Mouse (Mus musculus) adrenal gland, postnatal 0 days (tissue): ENCODE data around the gene Tax1bp1. TPM values are rescaled to one million over a fixed set of nuclear protein-coding genes. Genes with fewer than 3 reads are reported as not detected.

Source experiments
- polyA plus RNA-seq: library from polyadenylated mRNA; unstranded; fragments of >200 nt; fragmentation: Nextera tagmentation; extraction: Ambion mirVana; gene quantifications from 2 replicates; pipeline ENCODE4 v1.2.1, GENCODE M21; 2015

Tax1bp1 gene
- 116 and 180 TPM in 2 replicates for polyA plus RNA-seq

DNA sequence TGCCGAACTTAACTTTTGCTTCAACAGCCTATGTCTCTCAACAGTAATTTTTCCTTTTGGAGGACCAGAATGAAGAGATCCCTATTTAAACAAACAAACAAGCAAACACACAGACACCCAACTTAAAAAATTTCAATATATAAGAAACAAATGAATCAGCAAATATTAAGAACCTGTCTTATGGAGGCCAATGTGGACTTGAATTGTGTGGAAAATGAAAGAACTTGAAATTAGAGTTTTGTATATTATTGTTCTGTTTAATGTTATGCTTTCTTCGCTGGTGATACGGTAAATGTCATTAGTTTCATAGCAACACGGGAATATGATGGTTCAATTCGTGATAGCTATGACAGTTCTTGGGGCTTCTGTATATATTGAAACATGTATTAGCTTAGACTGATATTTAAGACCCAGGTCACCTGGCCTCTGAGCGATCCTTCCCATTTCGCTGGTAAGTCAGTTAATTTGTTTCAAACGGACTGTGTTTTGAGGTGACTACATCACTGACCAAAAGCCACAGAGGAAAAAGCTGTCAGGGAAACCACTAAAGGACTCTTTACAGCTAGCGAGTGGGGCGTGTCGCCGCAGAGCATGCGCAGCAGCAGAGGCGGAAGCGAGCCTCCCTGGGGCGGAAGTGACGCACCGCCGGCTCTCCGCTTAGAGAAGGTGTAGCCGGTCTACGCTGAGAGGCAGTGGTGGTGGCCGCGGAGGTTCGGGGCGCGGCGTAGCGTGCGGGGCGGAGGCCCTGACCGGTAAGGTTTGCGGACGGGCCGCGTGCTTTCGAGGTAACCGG is at the start of gene Tax1bp1:
TSS of gene Tax1bp1 (plus strand) at position 626 of the 793 bp plus-strand sequence.

Other genes with a start within 250 kb of the Tax1bp1 start
- 99.1 and 163 TPM in 2 replicates for gene Hibadh, start 73.3 kb upstream of the Tax1bp1 start, polyA plus RNA-seq